7 mouse cellular contexts compared by ENCODE assay signal in the genomic region with DNA sequence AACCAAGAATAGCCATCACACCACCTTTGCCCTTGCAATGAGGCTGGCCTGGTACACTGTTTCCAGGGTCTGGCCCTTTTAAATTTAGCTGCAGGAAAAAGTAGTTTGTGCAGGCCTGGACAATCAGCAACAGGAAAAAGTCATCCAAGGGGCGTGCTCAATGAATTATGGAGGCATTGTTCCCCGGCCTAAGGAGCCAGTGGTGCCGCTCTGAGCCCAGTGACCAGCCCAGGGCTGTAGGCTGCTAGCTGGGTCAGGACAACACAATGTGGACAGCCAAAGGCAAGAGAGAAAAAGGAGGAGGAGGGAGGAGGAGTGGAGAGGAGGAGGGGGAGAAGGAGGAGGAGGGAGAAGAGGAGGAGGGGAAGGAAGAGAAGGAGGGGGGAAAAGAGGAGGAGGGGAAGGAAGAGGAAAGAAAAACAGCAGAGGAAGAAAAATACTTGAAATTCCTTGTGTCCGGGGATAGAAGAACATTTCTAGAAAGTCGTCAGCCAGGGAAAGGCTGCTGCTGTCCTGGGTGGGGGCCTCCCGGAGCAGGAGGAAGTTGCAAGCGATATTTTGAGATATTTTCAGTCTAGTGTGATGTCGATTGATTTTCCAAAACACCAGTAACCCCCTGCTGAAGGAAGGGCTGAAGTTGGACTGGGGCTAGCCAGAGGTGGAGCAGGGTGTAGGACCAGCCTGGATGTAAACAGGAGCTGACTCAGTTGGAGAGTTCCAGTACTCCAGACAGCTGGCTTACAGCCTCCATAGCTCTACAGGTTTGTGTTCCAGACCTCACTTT. TPM values are rescaled to one million over a fixed set of nuclear protein-coding genes. Genes with fewer than 3 reads are reported as not detected.
DNase-seq lines count a peak whose midpoint lies in the region; ATAC-seq and TF ChIP-seq lines count a peak whose summit lies in the region.

No protein-coding gene starts in this region.

- H3K27ac ChIP-seq in cerebellum, adult 2 months (ENCODE audit: insufficient read depth, low read length): no peak overlapping the region
- H3K27ac ChIP-seq in hindbrain, embryonic 11.5 days (ENCODE audit: low read depth, low read length): no peak overlapping the region

- no peak overlapping the region for H3K4me2 ChIP-seq in hindbrain, embryonic 11.5 days (replicated peaks; ENCODE audit: low read depth, low read length)

- H3K4me1 ChIP-seq in cerebellum, adult 2 months (ENCODE audit: control insufficient read depth, insufficient read depth, low read length): no peaks in the 10 kb centered on the region; the same call in 1 of the 2 replicates
- H3K4me1 ChIP-seq in hindbrain, embryonic 11.5 days (replicated peaks; ENCODE audit: control insufficient read depth, insufficient read depth, low read length): no peaks in the 10 kb centered on the region; the same call in 1 of the 2 replicates

- no peaks in the 10 kb centered on the region for H3K9me3 ChIP-seq in hindbrain, embryonic 11.5 days (ENCODE audit: control insufficient read depth, low read length)

- WGBS in cerebellum, adult 2 months: 62% methylated on average over 8 of the region's 8 CpGs
- WGBS in hindbrain, embryonic 11.5 days: 40% methylated on average over 8 of the region's 8 CpGs

- H3K36me3 ChIP-seq in hindbrain, embryonic 11.5 days (ENCODE audit: control insufficient read depth, insufficient read depth, low read length): no peaks in the 10 kb centered on the region

- no peak for TF ChIP-seq POLR2A in cerebellum, adult 2 months (IDR thresholded peaks at IDR 0.05; ENCODE audit: borderline replicate concordance, insufficient read depth, low read length)

- no peak overlapping the region for H3K4me3 ChIP-seq in cerebellum, adult 2 months (replicated peaks; ENCODE audit: insufficient read depth, low read depth, low read length)
- no peak overlapping the region for H3K4me3 ChIP-seq in hindbrain, embryonic 11.5 days (ENCODE audit: low read depth, low read length)

- peak; percentile 17 for DNase-seq in embryo, embryonic 9.5 days (ENCODE audit: extremely low spot score)
- peak; percentile 60 for DNase-seq in gastrocnemius, postnatal 25 days
- DNase-seq in kidney, adult 8-10 months: peak; percentile 58 to 59
- DNase-seq in lung, postnatal 10 days: peak; percentile 81
- DNase-seq in cerebellum, adult 2 months: no peak
- DNase-seq in hindbrain, embryonic 11.5 days (ENCODE audit: low spot score): no peak
- DNase-seq in right cerebral cortex, postnatal 4 days: no peak

- no peaks in the 10 kb centered on the region for H3K27me3 ChIP-seq in cerebellum, adult 2 months (ENCODE audit: control insufficient read depth, insufficient read depth, low read length)
- no peaks in the 10 kb centered on the region for H3K27me3 ChIP-seq in hindbrain, embryonic 11.5 days (ENCODE audit: control insufficient read depth, insufficient read depth, low read length)

- no peak for ATAC-seq in hindbrain, embryonic 11.5 days (ENCODE audit: low FRiP score)

- H3K9ac ChIP-seq in hindbrain, embryonic 11.5 days (ENCODE audit: low read depth, low read length): no peak overlapping the region

- no peak for TF ChIP-seq CTCF in cerebellum, adult 2 months (IDR thresholded peaks at IDR 0.05; ENCODE audit: borderline replicate concordance, insufficient read depth, low read depth, low read length)

RNA-seq across cellular contexts. Expression of gene Fgd5, which starts 18.5 kb away (rescaled TPM):
- total RNA-seq in gastrocnemius, postnatal 25 days (2021): 10 to 100 TPM in 1 of 2 experiments, 1 to 10 TPM in 1; 9.9 to 10.9 TPM
- 4.5 and 4.9 TPM in 2 replicates for polyA plus RNA-seq in cerebellum, adult 2 months (2012; rRNA removed)
- polyA plus RNA-seq in hindbrain, embryonic 11.5 days (2014; fragmentation: Nextera tagmentation; extraction: Ambion mirVana): 5.8 and 6.5 TPM in 2 replicates

RNA-seq across cellular contexts. Expression of gene 4930590J08Rik, which starts 57.6 kb away (rescaled TPM):
- 1 to 10 TPM in 1 of 2 experiments, under 1 TPM in 1; 0.51 to 1.1 TPM for total RNA-seq in gastrocnemius, postnatal 25 days (2021)
- 3.2 and 3.7 TPM in 2 replicates for polyA plus RNA-seq in cerebellum, adult 2 months (2012; rRNA removed)
- polyA plus RNA-seq in hindbrain, embryonic 11.5 days (2014; fragmentation: Nextera tagmentation; extraction: Ambion mirVana): 0.40 and 1.2 TPM in 2 replicates

Comparison
In these comparisons a context has a peak if more than half of its experiments do, and no peak if none do; other contexts are left out.
1. DNase-seq: peak in embryo, embryonic 9.5 days (single experiment), gastrocnemius, postnatal 25 days (single experiment), kidney, adult 8-10 months (2 of 2) and lung, postnatal 10 days (single experiment); none in cerebellum, adult 2 months (0 of 2), hindbrain, embryonic 11.5 days (single experiment) and right cerebral cortex, postnatal 4 days (single experiment).